In the genomic region with DNA sequence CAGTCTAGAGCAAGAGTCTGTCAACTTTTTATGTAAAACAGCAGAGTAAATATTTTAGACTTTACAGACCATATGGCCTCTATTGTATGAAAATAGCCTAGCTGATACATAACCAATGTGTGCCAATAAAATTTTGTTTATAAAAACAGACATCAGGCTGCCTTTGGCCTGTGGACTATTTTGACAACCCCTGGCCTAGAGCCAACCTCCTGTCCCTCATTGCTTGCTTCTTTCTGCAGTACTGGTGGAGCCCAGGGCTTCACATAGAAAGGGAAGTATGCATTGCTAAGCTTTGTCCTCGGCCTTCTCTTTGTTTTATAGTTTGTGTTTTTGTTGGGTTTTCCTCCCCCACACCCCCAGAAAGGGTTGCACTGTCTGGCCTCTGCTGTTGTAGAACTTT, we compare ENCODE assay signal across 13 mouse cellular contexts. TPM values are rescaled to one million over a fixed set of nuclear protein-coding genes. Genes with fewer than 3 reads are reported as not detected.
A peak's percentile ranks its signal among the peaks of the same experiment; 100 is the strongest.
DNase-seq lines count a peak whose midpoint lies in the region; ATAC-seq and TF ChIP-seq lines count a peak whose summit lies in the region.
"Had no signal": no experiment of that assay in that cellular context is flagged by ENCODE, and none has a peak within 500 bp of the region (broad histone marks: within the 10 kb centered on the region; RNA-seq: fewer than 3 reads in every experiment).

No protein-coding gene starts in this region.

- H3K4me3 ChIP-seq in liver, adult 2 months (ENCODE audit: insufficient read depth, low read depth, low read length): no peak overlapping the region
- H3K4me3 ChIP-seq in liver, embryonic 12.5 days: no peak overlapping the region
- H3K4me3 ChIP-seq in stomach, embryonic 16.5 days (replicated peaks; ENCODE audit: low read length): peak overlapping the region; percentile 41; the same call in 1 of the 2 replicates
- H3K4me3 ChIP-seq in forebrain, embryonic 12.5 days (replicated peaks): no peak overlapping the region
- H3K4me3 ChIP-seq: forebrain, embryonic 15.5 days; hindbrain, embryonic 13.5 days; midbrain, embryonic 15.5 days had no signal

- no peak for ATAC-seq in liver, embryonic 12.5 days
- no peak for ATAC-seq in stomach, embryonic 16.5 days (ENCODE audit: insufficient read depth, low FRiP score)
- no peak for ATAC-seq in forebrain, embryonic 12.5 days (ENCODE audit: low FRiP score)
- ATAC-seq: forebrain, embryonic 15.5 days; midbrain, embryonic 15.5 days had no signal

- H3K27me3 ChIP-seq in liver, adult 2 months (ENCODE audit: control insufficient read depth, insufficient read depth, low read length): no peaks in the 10 kb centered on the region
- H3K27me3 ChIP-seq in liver, embryonic 12.5 days (replicated peaks): peaks cover 23% of the 10 kb centered on the region
- no peaks in the 10 kb centered on the region for H3K27me3 ChIP-seq in stomach, embryonic 16.5 days (ENCODE audit: control insufficient read depth, insufficient read depth, low read length)
- H3K27me3 ChIP-seq in forebrain, embryonic 12.5 days: peaks cover 14% of the 10 kb centered on the region; the same call in 1 of the 2 replicates
- H3K27me3 ChIP-seq: forebrain, embryonic 15.5 days; midbrain, embryonic 15.5 days had no signal

- peaks cover 24% of the 10 kb centered on the region for H3K4me1 ChIP-seq in liver, adult 2 months (ENCODE audit: control insufficient read depth, insufficient read depth, low read length)
- H3K4me1 ChIP-seq in liver, embryonic 12.5 days: peaks cover 14% of the 10 kb centered on the region; the same call in 1 of the 2 replicates
- peaks cover 15% of the 10 kb centered on the region for H3K4me1 ChIP-seq in stomach, embryonic 16.5 days (ENCODE audit: control insufficient read depth, insufficient read depth, low read length)
- H3K4me1 ChIP-seq in forebrain, embryonic 12.5 days: peaks cover 7% of the 10 kb centered on the region

- no peaks in the 10 kb centered on the region for H3K9me3 ChIP-seq in liver, embryonic 12.5 days (replicated peaks)
- no peaks in the 10 kb centered on the region for H3K9me3 ChIP-seq in stomach, embryonic 16.5 days (replicated peaks; ENCODE audit: control insufficient read depth, low read length)
- no peaks in the 10 kb centered on the region for H3K9me3 ChIP-seq in forebrain, embryonic 12.5 days
- H3K9me3 ChIP-seq: forebrain, embryonic 15.5 days; hindbrain, embryonic 13.5 days; midbrain, embryonic 15.5 days had no signal

- no peaks in the 10 kb centered on the region for H3K79me2 ChIP-seq in liver, adult 2 months (ENCODE audit: control insufficient read depth, insufficient read depth, low read length)

- H3K4me2 ChIP-seq in liver, embryonic 12.5 days: no peak overlapping the region
- peak overlapping the region; percentile 38 for H3K4me2 ChIP-seq in stomach, embryonic 16.5 days (ENCODE audit: low read depth, low read length)
- no peak overlapping the region for H3K4me2 ChIP-seq in forebrain, embryonic 12.5 days
- H3K4me2 ChIP-seq: forebrain, embryonic 15.5 days; hindbrain, embryonic 13.5 days; midbrain, embryonic 15.5 days had no signal

- no peak for TF ChIP-seq CTCF in liver, adult 2 months (IDR thresholded peaks at IDR 0.05; ENCODE audit: low read depth, low read length)

- peak overlapping the region; percentile 22 for H3K9ac ChIP-seq in liver, adult 2 months (ENCODE audit: low read depth, low read length)
- H3K9ac ChIP-seq in liver, embryonic 12.5 days: no peak overlapping the region
- 0 out of 2 replicates have a peak overlapping the region, but pooled peaks have one; percentile 16 for H3K9ac ChIP-seq in stomach, embryonic 16.5 days (ENCODE audit: low read length)
- no peak overlapping the region for H3K9ac ChIP-seq in forebrain, embryonic 12.5 days
- H3K9ac ChIP-seq: forebrain, embryonic 15.5 days; hindbrain, embryonic 13.5 days; midbrain, embryonic 15.5 days had no signal

- intact Hi-C loops in heart, postnatal 10 days (cut with DNase I): no loop called here

- H3K27ac ChIP-seq in liver, adult 2 months (replicated peaks; ENCODE audit: insufficient read depth, low read depth, low read length): peak overlapping the region; percentile 98
- H3K27ac ChIP-seq in liver, embryonic 12.5 days: peak overlapping the region; percentile 56
- H3K27ac ChIP-seq in stomach, embryonic 16.5 days (ENCODE audit: low read length): peak overlapping the region; percentile 67
- no peak overlapping the region for H3K27ac ChIP-seq in forebrain, embryonic 12.5 days
- H3K27ac ChIP-seq: forebrain, embryonic 15.5 days; hindbrain, embryonic 13.5 days; midbrain, embryonic 15.5 days had no signal

- no peak for TF ChIP-seq POLR2A in liver, adult 2 months (IDR thresholded peaks at IDR 0.05; ENCODE audit: extremely low read depth, insufficient read depth, low read length)

- WGBS in liver, adult 2 months: 7% methylated on average over 1 of the region's 1 CpGs
- 47% methylated on average over 1 of the region's 1 CpGs for WGBS in liver, embryonic 12.5 days (ENCODE audit: insufficient replicate concordance)
- 31% methylated on average over 1 of the region's 1 CpGs for WGBS in stomach, embryonic 16.5 days
- WGBS in forebrain, embryonic 12.5 days: 61% methylated on average over 1 of the region's 1 CpGs

- peak; percentile 85 for DNase-seq in heart, adult 11 months
- DNase-seq in heart, postnatal 10 days: no peak
- peak; percentile 83 for DNase-seq in liver, adult 2 months (ENCODE audit: extremely low read depth, low read depth, low spot score)
- DNase-seq in liver: no peak
- no peak for DNase-seq in layer of hippocampus, postnatal 10 days (ENCODE audit: low spot score in 2 of 2)
- DNase-seq: cerebellum, adult 11 months; right cerebral cortex, postnatal 14 days had no signal

- peaks cover 22% of the 10 kb centered on the region; the same call in 1 of the 2 replicates for H3K36me3 ChIP-seq in liver, adult 2 months (ENCODE audit: control insufficient read depth, insufficient read depth, low read length)
- H3K36me3 ChIP-seq in liver, embryonic 12.5 days: peaks cover 48% of the 10 kb centered on the region
- H3K36me3 ChIP-seq in stomach, embryonic 16.5 days (ENCODE audit: control insufficient read depth, insufficient read depth, low read length): peaks cover 16% of the 10 kb centered on the region; the same call in 1 of the 2 replicates
- peaks cover 45% of the 10 kb centered on the region for H3K36me3 ChIP-seq in forebrain, embryonic 12.5 days (replicated peaks)

RNA-seq across cellular contexts. Expression of a gene that starts 3.9 kb away (rescaled TPM):
- total RNA-seq in heart, postnatal 10 days (2021): 10 to 100 TPM; 72.1 to 90.1 TPM
- 5.3 and 5.4 TPM in 2 replicates for total RNA-seq in liver, adult 2 months (2014; rRNA removed)
- polyA plus RNA-seq in liver, adult 2 months (2012; rRNA removed): 6.3 and 7.2 TPM in 2 replicates
- polyA plus RNA-seq in liver, embryonic 12.5 days (2016; fragmentation: Nextera tagmentation; extraction: Ambion mirVana): 9.2 and 11.0 TPM in 2 replicates
- polyA plus RNA-seq in stomach, embryonic 16.5 days (2015; fragmentation: Nextera tagmentation; extraction: Ambion mirVana): 572 and 707 TPM in 2 replicates
- 10 to 100 TPM; 12.1 TPM for total RNA-seq in layer of hippocampus, postnatal 10 days (2021)
- polyA plus RNA-seq in forebrain, embryonic 12.5 days (2016; fragmentation: Nextera tagmentation; extraction: Ambion mirVana): 10.4 and 16.7 TPM in 2 replicates

RNA-seq across cellular contexts. Expression of a gene that starts 23.1 kb away (rescaled TPM):
- total RNA-seq in heart, postnatal 10 days (2021): 10 to 100 TPM; 71.5 to 75.4 TPM
- 48.9 and 60.9 TPM in 2 replicates for total RNA-seq in liver, adult 2 months (2014; rRNA removed)
- 330 and 511 TPM in 2 replicates for polyA plus RNA-seq in liver, adult 2 months (2012; rRNA removed)
- polyA plus RNA-seq in liver, embryonic 12.5 days (2016; fragmentation: Nextera tagmentation; extraction: Ambion mirVana): 31.5 and 33.3 TPM in 2 replicates
- polyA plus RNA-seq in stomach, embryonic 16.5 days (2015; fragmentation: Nextera tagmentation; extraction: Ambion mirVana): 40.9 and 41.7 TPM in 2 replicates
- 100 to 1,000 TPM; 113 to 114 TPM for total RNA-seq in layer of hippocampus, postnatal 10 days (2021)
- 26.8 and 30.7 TPM in 2 replicates for polyA plus RNA-seq in forebrain, embryonic 12.5 days (2016; fragmentation: Nextera tagmentation; extraction: Ambion mirVana)

RNA-seq across cellular contexts. Expression of a gene that starts 25.2 kb away (rescaled TPM):
- 10 to 100 TPM; 33.5 to 35.9 TPM for total RNA-seq in heart, postnatal 10 days (2021)
- 16.3 and 18.5 TPM in 2 replicates for total RNA-seq in liver, adult 2 months (2014; rRNA removed)
- polyA plus RNA-seq in liver, adult 2 months (2012; rRNA removed): 11.2 and 12.4 TPM in 2 replicates
- 17.5 and 24.0 TPM in 2 replicates for polyA plus RNA-seq in liver, embryonic 12.5 days (2016; fragmentation: Nextera tagmentation; extraction: Ambion mirVana)
- 34.5 and 39.8 TPM in 2 replicates for polyA plus RNA-seq in stomach, embryonic 16.5 days (2015; fragmentation: Nextera tagmentation; extraction: Ambion mirVana)
- total RNA-seq in layer of hippocampus, postnatal 10 days (2021): 10 to 100 TPM; 69.2 to 70.6 TPM
- polyA plus RNA-seq in forebrain, embryonic 12.5 days (2016; fragmentation: Nextera tagmentation; extraction: Ambion mirVana): 92.3 and 96.8 TPM in 2 replicates

RNA-seq across cellular contexts. Expression of a gene that starts 25.7 kb away (rescaled TPM):
- total RNA-seq in heart, postnatal 10 days (2021): 10 to 100 TPM; 23.5 to 27.2 TPM
- total RNA-seq in liver, adult 2 months (2014; rRNA removed): 26.7 and 29.3 TPM in 2 replicates
- 19.0 and 27.7 TPM in 2 replicates for polyA plus RNA-seq in liver, adult 2 months (2012; rRNA removed)
- polyA plus RNA-seq in liver, embryonic 12.5 days (2016; fragmentation: Nextera tagmentation; extraction: Ambion mirVana): 9.8 and 10.6 TPM in 2 replicates
- polyA plus RNA-seq in stomach, embryonic 16.5 days (2015; fragmentation: Nextera tagmentation; extraction: Ambion mirVana): 25.3 and 26.9 TPM in 2 replicates
- 10 to 100 TPM; 26.1 to 31.0 TPM for total RNA-seq in layer of hippocampus, postnatal 10 days (2021)
- 21.7 TPM in 2 replicates for polyA plus RNA-seq in forebrain, embryonic 12.5 days (2016; fragmentation: Nextera tagmentation; extraction: Ambion mirVana)

Comparison
In these comparisons a context has a peak if more than half of its experiments do, and no peak if none do; other contexts are left out.
1. DNase-seq: peak in heart, adult 11 months (single experiment) and liver, adult 2 months (single experiment); none in heart, postnatal 10 days (0 of 2), liver (single experiment) and layer of hippocampus, postnatal 10 days (0 of 2).
2. H3K9ac ChIP-seq: peak in liver, adult 2 months (single experiment) and stomach, embryonic 16.5 days (single experiment); none in liver, embryonic 12.5 days (single experiment) and forebrain, embryonic 12.5 days (single experiment).
3. RNA of a gene that starts 3.9 kb away (polyA plus RNA-seq): 572 to 707 TPM in stomach, embryonic 16.5 days; 10.4 to 16.7 TPM in forebrain, embryonic 12.5 days, 9.2 to 11.0 TPM in liver, embryonic 12.5 days and 6.3 to 7.2 TPM in liver, adult 2 months; every median in the first group is over 10 times any median in the second.